Mouse (Mus musculus) right cerebral cortex, postnatal 25 days (tissue): ENCODE results near the gene Agpat2.
A peak's percentile ranks its signal among the peaks of the same experiment; 100 is the strongest.

ENCODE experiments used
- DNase-seq: peaks from one replicate; pipeline ENCODE4 v3.0.0; 2022

Gene Agpat2

GRCm38 (mm10) chr2:26594934-26595724 is 9.1 kb downstream of the Agpat2 start:
- no peak for DNase-seq

- DNase-seq: no peak
These were observed 9.7 kb downstream of the Agpat2 start for GRCm38 (mm10) chr2:26594461-26594933.

- DNase-seq: no peak
These were observed 10.2 kb downstream of the Agpat2 start for GRCm38 (mm10) chr2:26594022-26594346.

- no peak for DNase-seq
These were observed 10.8 kb downstream of the Agpat2 start for GRCm38 (mm10) chr2:26593211-26594021.

- no peak for DNase-seq
These were observed 12.8 kb downstream of the Agpat2 start for GRCm38 (mm10) chr2:26591416-26591815.

- DNase-seq: no peak
These were observed 13.3 kb downstream of the Agpat2 start for GRCm38 (mm10) chr2:26590962-26591361.

GRCm38 (mm10) chr2:26590282-26590681 is 13.9 kb downstream of the Agpat2 start:
- no peak for DNase-seq

- no peak for DNase-seq
These were observed 14.9 kb downstream of the Agpat2 start for GRCm38 (mm10) chr2:26589284-26589683.

- no peak for DNase-seq
These were observed 15.6 kb downstream of the Agpat2 start for GRCm38 (mm10) chr2:26588573-26588972.

GRCm38 (mm10) chr2:26587044-26587405 is 17.2 kb downstream of the Agpat2 start:
- no peak for DNase-seq

- DNase-seq: peak; percentile 74
These were observed 17.7 kb downstream of the Agpat2 start, which contains the start of gene Gm20532 for GRCm38 (mm10) chr2:26586294-26587043. TSS of gene Gm20532 (plus strand) at chr2:26586639.

- DNase-seq: no peak
These were observed 18.5 kb downstream of the Agpat2 start for GRCm38 (mm10) chr2:26585713-26586112.

GRCm38 (mm10) chr2:26583640-26584039 is 20.6 kb downstream of the Agpat2 start:
- DNase-seq: no peak

GRCm38 (mm10) chr2:26582741-26583140 is 21.5 kb downstream of the Agpat2 start:
- no peak for DNase-seq

GRCm38 (mm10) chr2:26582203-26582602 is 22.0 kb downstream of the Agpat2 start:
- no peak for DNase-seq

- no peak for DNase-seq
These were observed 23.5 kb downstream of the Agpat2 start for GRCm38 (mm10) chr2:26580751-26581150.

- DNase-seq: no peak
These were observed 24.5 kb downstream of the Agpat2 start, which contains the start of gene Egfl7 for GRCm38 (mm10) chr2:26579714-26580113. TSS of gene Egfl7 (plus strand) at chr2:26580014.

GRCm38 (mm10) chr2:26578369-26578768 is 25.8 kb downstream of the Agpat2 start:
- DNase-seq: no peak

- no peak for DNase-seq
These were observed 27.8 kb downstream of the Agpat2 start for GRCm38 (mm10) chr2:26576462-26576861.

GRCm38 (mm10) chr2:26575865-26576264 is 28.4 kb downstream of the Agpat2 start:
- DNase-seq: no peak

GRCm38 (mm10) chr2:26575378-26575777 is 28.8 kb downstream of the Agpat2 start:
- no peak for DNase-seq

- DNase-seq: no peak
These were observed 29.4 kb downstream of the Agpat2 start for GRCm38 (mm10) chr2:26574862-26575261.

GRCm38 (mm10) chr2:26573807-26574206 is 30.4 kb downstream of the Agpat2 start:
- DNase-seq: no peak
